Mouse (Mus musculus) liver, embryonic 14.5 days (tissue): Measurements from ENCODE around the gene Prr29.

Source experiments
- CTCF ChIP-seq: IDR thresholded peaks from 2 replicates; pipeline ENCODE4 v1.5.1; 2016; ENCODE audit warnings: antibody characterized with exemption, low read depth, control low read depth
- EP300 ChIP-seq: IDR thresholded peaks from 2 replicates; pipeline ENCODE4 v1.6.1; 2016; ENCODE audit warnings: antibody characterized with exemption, low read depth

GRCm38 (mm10) chr11:106398481-106398880 lies 33.2 kb downstream of the Prr29 start:
- no peak for TF ChIP-seq CTCF
- no peak for TF ChIP-seq EP300
